Mouse (Mus musculus): Measurements from ENCODE around the gene Rhobtb1. TPM values are rescaled to one million over a fixed set of nuclear protein-coding genes. Genes with fewer than 3 reads are reported as not detected.

Rhobtb1 gene
- total RNA-seq, 1 experiment = 2.7 TPM

DNA sequence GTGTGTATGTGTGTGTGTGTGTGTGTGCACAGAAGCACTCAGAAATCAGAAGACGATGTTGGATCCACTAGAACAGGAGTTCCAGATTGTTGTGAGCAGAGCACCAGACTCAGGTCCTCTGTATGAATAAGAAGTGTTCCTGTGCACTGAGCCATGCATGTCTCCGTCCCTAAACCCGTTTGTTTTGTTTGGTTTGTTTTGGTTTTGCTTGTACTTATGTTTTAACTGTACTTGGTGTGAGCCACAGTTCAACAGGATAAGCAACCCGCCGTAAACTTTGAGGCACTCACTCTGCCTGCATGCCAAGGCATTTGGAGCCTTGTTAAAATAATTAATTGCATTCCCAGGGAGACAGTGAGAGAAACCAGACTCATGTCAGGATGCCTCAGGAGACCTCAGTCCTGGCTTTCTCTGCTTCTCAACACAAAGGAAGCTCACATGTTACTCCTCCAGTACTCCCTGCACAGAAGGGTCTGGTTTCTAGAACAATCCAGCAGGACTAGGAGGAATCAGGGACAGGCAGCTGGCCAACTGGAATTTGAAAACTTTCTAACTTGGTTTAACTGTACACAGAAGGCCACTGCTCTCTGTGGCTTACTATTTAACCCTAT, 101.9 kb downstream of the Rhobtb1 start:
- no peaks in the 10 kb centered on the region; a peak in 1 of 4 replicates for H3K4me1 ChIP-seq (ENCODE audit: control insufficient read depth in 2 of 2, insufficient read depth in 2 of 2, low read length in 2 of 2, poor library complexity in 1 of 2)
- no peak overlapping the region for H3K27ac ChIP-seq (ENCODE audit: insufficient read depth, low read depth, low read length, poor library complexity, severe bottlenecking)
- in situ Hi-C loops (cut with MboI; ENCODE audit: low sequenced_read_pairs in 2 of 2, unreplicated experiment in 2 of 2) = no loop called here
- H3K9ac ChIP-seq (ENCODE audit: insufficient read depth, low read depth, low read length, poor library complexity, severe bottlenecking) = no peak overlapping the region
- no peaks in the 10 kb centered on the region for H3K36me3 ChIP-seq (ENCODE audit: control insufficient read depth, insufficient read depth, low read length, poor library complexity, severe bottlenecking)
- TF ChIP-seq CHD2 (IDR thresholded peaks at IDR 0.05; ENCODE audit: low read depth, low read length) = no peak
- TF ChIP-seq ZC3H11A (IDR thresholded peaks at IDR 0.05; ENCODE audit: borderline replicate concordance, low read depth, low read length) = no peak
- TF ChIP-seq HCFC1 (IDR thresholded peaks at IDR 0.05; ENCODE audit: borderline replicate concordance, insufficient read depth, low read length) = no peak
- no peak for TF ChIP-seq ZNF384 (IDR thresholded peaks at IDR 0.05; ENCODE audit: low read depth, low read length)
- TF ChIP-seq MAFK (IDR thresholded peaks at IDR 0.05; ENCODE audit: insufficient read depth, low read depth, low read length) = no peak
- H3K9me3 ChIP-seq (ENCODE audit: control insufficient read depth, insufficient read depth, low read depth, low read length) = no peaks in the 10 kb centered on the region
- DNase-seq (ENCODE audit: low read depth, low spot score) = no peak
- no peak overlapping the region for H3K4me3 ChIP-seq (ENCODE audit: insufficient read depth in 1 of 2, low read depth in 1 of 2, low read length in 2 of 2, poor library complexity in 1 of 2, severe bottlenecking in 1 of 2)

DNA sequence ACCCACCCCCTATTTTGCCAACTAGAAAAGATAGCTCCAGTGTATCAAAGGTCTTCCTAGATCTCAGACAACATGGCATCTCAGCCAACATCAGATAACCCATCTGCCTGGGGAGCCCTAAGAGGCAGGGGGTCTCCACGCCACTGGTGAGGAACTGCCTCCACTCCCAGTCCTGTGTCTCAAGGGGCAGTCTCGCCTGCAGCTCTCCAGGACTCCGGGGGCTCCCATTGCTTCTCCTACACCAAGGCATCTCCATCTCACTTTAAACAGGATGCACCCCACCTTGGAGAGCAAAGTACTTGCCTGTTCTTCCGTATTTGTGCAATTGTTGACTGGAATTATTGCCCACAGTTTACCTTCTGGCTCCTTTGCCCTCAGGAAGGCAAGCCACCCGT, 102.4 kb downstream of the Rhobtb1 start:
- H3K4me1 ChIP-seq (ENCODE audit: control insufficient read depth in 2 of 2, insufficient read depth in 2 of 2, low read length in 2 of 2, poor library complexity in 1 of 2) = no peaks in the 10 kb centered on the region; a peak in 1 of 4 replicates
- H3K4me3 ChIP-seq (ENCODE audit: insufficient read depth in 1 of 2, low read depth in 1 of 2, low read length in 2 of 2, poor library complexity in 1 of 2, severe bottlenecking in 1 of 2) = no peak overlapping the region
- no peak for DNase-seq (ENCODE audit: low read depth, low spot score)
- H3K36me3 ChIP-seq (ENCODE audit: control insufficient read depth, insufficient read depth, low read length, poor library complexity, severe bottlenecking) = no peaks in the 10 kb centered on the region
- H3K9me3 ChIP-seq (ENCODE audit: control insufficient read depth, insufficient read depth, low read depth, low read length) = no peaks in the 10 kb centered on the region
- H3K27ac ChIP-seq (ENCODE audit: insufficient read depth, low read depth, low read length, poor library complexity, severe bottlenecking) = no peak overlapping the region
- TF ChIP-seq CHD2 (IDR thresholded peaks at IDR 0.05; ENCODE audit: low read depth, low read length) (no peak), MAFK (IDR thresholded peaks at IDR 0.05; ENCODE audit: insufficient read depth, low read depth, low read length) (no peak), ZC3H11A (IDR thresholded peaks at IDR 0.05; ENCODE audit: borderline replicate concordance, low read depth, low read length) (no peak), ZNF384 (IDR thresholded peaks at IDR 0.05; ENCODE audit: low read depth, low read length) (no peak), HCFC1 (IDR thresholded peaks at IDR 0.05; ENCODE audit: borderline replicate concordance, insufficient read depth, low read length) (no peak)
- in situ Hi-C loops (cut with MboI; ENCODE audit: low sequenced_read_pairs in 2 of 2, unreplicated experiment in 2 of 2) = no loop called here
- no peak overlapping the region for H3K9ac ChIP-seq (ENCODE audit: insufficient read depth, low read depth, low read length, poor library complexity, severe bottlenecking)

DNA sequence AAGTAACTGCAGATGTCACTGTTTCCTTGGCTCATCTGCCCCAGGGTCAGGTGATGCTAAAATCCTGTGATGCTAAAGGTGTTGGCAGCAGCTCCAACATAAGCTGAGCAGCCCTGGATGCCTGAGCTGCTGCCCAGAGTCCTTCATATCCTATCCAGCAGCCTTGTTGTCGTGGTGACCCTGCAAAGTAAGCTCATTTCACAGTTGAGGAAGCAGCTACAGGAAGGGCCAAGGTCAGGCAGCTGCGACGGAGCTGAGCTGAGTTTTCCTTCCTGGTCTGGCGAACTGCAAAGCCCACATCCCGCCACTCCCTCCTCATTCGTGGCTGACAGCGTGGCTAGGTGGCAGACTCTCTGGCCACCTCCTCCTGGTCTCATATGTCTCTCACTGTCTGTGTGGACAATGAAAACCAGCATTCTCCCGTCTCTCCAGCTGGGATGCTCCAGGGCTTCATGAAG, 103.2 kb downstream of the Rhobtb1 start:
- H3K4me3 ChIP-seq (ENCODE audit: insufficient read depth in 1 of 2, low read depth in 1 of 2, low read length in 2 of 2, poor library complexity in 1 of 2, severe bottlenecking in 1 of 2) = no peak overlapping the region
- DNase-seq (ENCODE audit: low read depth, low spot score) = no peak
- H3K27ac ChIP-seq (ENCODE audit: insufficient read depth, low read depth, low read length, poor library complexity, severe bottlenecking) = no peak overlapping the region
- H3K36me3 ChIP-seq (ENCODE audit: control insufficient read depth, insufficient read depth, low read length, poor library complexity, severe bottlenecking) = no peaks in the 10 kb centered on the region
- H3K4me1 ChIP-seq (ENCODE audit: control insufficient read depth in 2 of 2, insufficient read depth in 2 of 2, low read length in 2 of 2, poor library complexity in 1 of 2) = no peaks in the 10 kb centered on the region; a peak in 1 of 4 replicates
- no peaks in the 10 kb centered on the region for H3K9me3 ChIP-seq (ENCODE audit: control insufficient read depth, insufficient read depth, low read depth, low read length)
- no peak overlapping the region for H3K9ac ChIP-seq (ENCODE audit: insufficient read depth, low read depth, low read length, poor library complexity, severe bottlenecking)
- in situ Hi-C loops (cut with MboI; ENCODE audit: low sequenced_read_pairs in 2 of 2, unreplicated experiment in 2 of 2) = no loop called here
- TF ChIP-seq ZC3H11A (IDR thresholded peaks at IDR 0.05; ENCODE audit: borderline replicate concordance, low read depth, low read length) = no peak
- no peak for TF ChIP-seq MAFK (IDR thresholded peaks at IDR 0.05; ENCODE audit: insufficient read depth, low read depth, low read length)
- no peak for TF ChIP-seq HCFC1 (IDR thresholded peaks at IDR 0.05; ENCODE audit: borderline replicate concordance, insufficient read depth, low read length)
- TF ChIP-seq CHD2 (IDR thresholded peaks at IDR 0.05; ENCODE audit: low read depth, low read length) = no peak
- TF ChIP-seq ZNF384 (IDR thresholded peaks at IDR 0.05; ENCODE audit: low read depth, low read length) = no peak

DNA sequence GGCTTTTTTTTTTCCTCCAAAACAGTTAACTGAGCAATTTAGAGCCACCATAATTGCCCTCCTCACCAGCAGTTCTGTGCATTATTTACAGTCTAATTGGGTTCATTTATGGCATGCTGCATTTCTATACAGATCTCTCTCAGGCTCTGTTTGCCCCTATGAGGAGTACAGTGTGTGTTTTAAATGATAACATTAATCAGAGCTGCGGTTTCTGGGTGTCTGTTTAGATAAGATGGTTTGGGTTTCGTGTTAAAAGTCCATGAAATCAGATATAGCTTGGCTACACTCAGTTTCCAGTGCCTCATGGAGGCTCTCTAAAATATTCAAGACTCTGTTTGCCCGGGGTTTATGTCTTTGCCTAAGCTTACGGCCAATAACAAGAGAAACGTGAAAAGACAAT, 104.4 kb downstream of the Rhobtb1 start:
- no peak for DNase-seq (ENCODE audit: low read depth, low spot score)
- H3K36me3 ChIP-seq (ENCODE audit: control insufficient read depth, insufficient read depth, low read length, poor library complexity, severe bottlenecking) = no peaks in the 10 kb centered on the region
- H3K4me3 ChIP-seq (ENCODE audit: insufficient read depth in 1 of 2, low read depth in 1 of 2, low read length in 2 of 2, poor library complexity in 1 of 2, severe bottlenecking in 1 of 2) = no peak overlapping the region
- H3K9ac ChIP-seq (ENCODE audit: insufficient read depth, low read depth, low read length, poor library complexity, severe bottlenecking) = no peak overlapping the region
- no peak overlapping the region for H3K27ac ChIP-seq (ENCODE audit: insufficient read depth, low read depth, low read length, poor library complexity, severe bottlenecking)
- H3K4me1 ChIP-seq (ENCODE audit: control insufficient read depth in 2 of 2, insufficient read depth in 2 of 2, low read length in 2 of 2, poor library complexity in 1 of 2) = no peaks in the 10 kb centered on the region
- in situ Hi-C loops (cut with MboI; ENCODE audit: low sequenced_read_pairs in 2 of 2, unreplicated experiment in 2 of 2) = no loop called here
- no peaks in the 10 kb centered on the region for H3K9me3 ChIP-seq (ENCODE audit: control insufficient read depth, insufficient read depth, low read depth, low read length)
- TF ChIP-seq ZC3H11A (IDR thresholded peaks at IDR 0.05; ENCODE audit: borderline replicate concordance, low read depth, low read length) (no peak), ZNF384 (IDR thresholded peaks at IDR 0.05; ENCODE audit: low read depth, low read length) (no peak), CHD2 (IDR thresholded peaks at IDR 0.05; ENCODE audit: low read depth, low read length) (no peak), MAFK (IDR thresholded peaks at IDR 0.05; ENCODE audit: insufficient read depth, low read depth, low read length) (no peak), HCFC1 (IDR thresholded peaks at IDR 0.05; ENCODE audit: borderline replicate concordance, insufficient read depth, low read length) (no peak)

All from ES-E14 (cell line).